Mouse (Mus musculus) testis, adult 2 months (tissue): Measurements from ENCODE around the gene Zfp143.

ENCODE experiments used
- CTCF ChIP-seq: fragments of 200-500 bp; IDR thresholded peaks from 2 replicates; pipeline ENCODE4 v1.5.1; 2012; ENCODE audit warnings: low read depth, mild to moderate bottlenecking, inconsistent platforms, low read length, moderate library complexity; ENCODE audit not compliant: control insufficient read depth, insufficient read depth, insufficient replicate concordance
- POLR2A ChIP-seq: fragments of 200-500 bp; IDR thresholded peaks from 2 replicates; pipeline ENCODE4 v1.6.1; 2012; ENCODE audit warnings: low read depth, mild to moderate bottlenecking, inconsistent platforms, low read length, moderate library complexity; ENCODE audit not compliant: control insufficient read depth

- TF ChIP-seq CTCF (no peak), POLR2A (no peak)
These were observed 67.5 kb downstream of the Zfp143 start for GRCm38 (mm10) chr7:110128566-110128965.
